Mouse (Mus musculus): ENCODE data around the gene Ap5z1.

DNA sequence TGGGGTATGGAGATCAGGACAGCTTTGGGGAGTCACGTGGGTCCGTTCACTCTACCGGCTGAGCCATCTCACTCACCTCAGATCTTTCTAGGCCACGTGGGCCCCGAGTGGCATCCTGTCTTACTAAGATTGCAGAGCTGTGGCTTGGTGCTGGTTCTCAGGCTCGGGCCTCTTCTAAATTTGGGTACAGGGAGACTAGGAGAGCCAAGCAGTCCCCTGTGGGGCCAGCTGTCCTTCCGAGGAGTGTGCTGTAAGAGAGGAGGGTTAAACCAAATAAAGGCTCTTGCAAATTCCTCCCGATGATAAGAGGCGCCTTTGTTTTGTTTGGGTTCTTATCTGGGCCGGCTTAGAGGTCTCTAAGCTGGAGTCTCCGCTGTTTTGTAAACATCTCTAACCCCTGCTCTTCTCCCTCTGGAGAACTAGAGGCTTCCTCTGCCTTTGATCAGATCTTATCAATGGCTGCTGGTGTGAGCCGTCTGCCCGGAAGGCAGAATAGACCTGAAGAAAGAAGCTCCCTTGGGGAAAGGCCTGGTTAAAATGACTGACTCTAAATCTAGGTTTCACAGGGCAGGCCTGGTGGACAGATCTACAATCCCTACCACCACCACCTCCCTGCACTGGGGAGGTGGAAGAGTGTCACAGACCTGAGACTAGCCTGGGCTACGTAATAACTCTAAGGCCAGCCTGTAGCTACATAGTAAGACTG, 47.5 kb upstream of the Ap5z1 start:
- TF ChIP-seq CTCF (IDR thresholded peaks at IDR 0.05; ENCODE audit: control insufficient read depth, insufficient read depth, insufficient read length) (no peak), MYOD1 (IDR thresholded peaks at IDR 0.05; ENCODE audit: control insufficient read depth, insufficient read length, low read depth) (no peak), MAX (IDR thresholded peaks at IDR 0.05) (no peak), CEBPB (IDR thresholded peaks at IDR 0.05; ENCODE audit: low read depth) (no peak), MYOG (IDR thresholded peaks at IDR 0.05; ENCODE audit: control insufficient read depth, extremely low read depth, insufficient read length) (no peak)
